Mouse (Mus musculus) liver, embryonic 11.5 days (tissue): ENCODE results near the gene Tns2. TPM values are rescaled to one million over a fixed set of nuclear protein-coding genes. Genes with fewer than 3 reads are reported as not detected.

Experiments
- ATAC-seq: fragments of 200-750 bp; cut with Nextera tagmentation; replicated peaks from 2 replicates; pipeline ENCODE4 v1.8.0; 2017; ENCODE audit warnings: moderate number of reproducible peaks, mild to moderate bottlenecking, moderate TSS enrichment, moderate library complexity; ENCODE audit not compliant: low FRiP score
- DNase-seq: peaks from one replicate; pipeline ENCODE4 v3.0.0-alpha.2; 2017; ENCODE audit warnings: low spot score
- H3K27ac ChIP-seq: fragments of 300-500 bp; sonication (generic); 2 replicates; pipeline ENCODE4 v1.5.1; 2014; ENCODE audit warnings: mild to moderate bottlenecking, low read depth, low read length, control low read depth
- H3K27me3 ChIP-seq: fragments of 300-500 bp; sonication (generic); replicated peaks from 2 replicates; pipeline ENCODE4 v1.6.1; 2014; ENCODE audit warnings: low read length, mixed read lengths; ENCODE audit not compliant: control insufficient read depth, insufficient read depth
- H3K36me3 ChIP-seq: fragments of 300-500 bp; sonication (generic); 2 replicates; pipeline ENCODE4 v1.6.1; 2014; ENCODE audit warnings: mild to moderate bottlenecking, low read length, moderate library complexity, mixed read lengths; ENCODE audit not compliant: control insufficient read depth, insufficient read depth
- H3K4me1 ChIP-seq: fragments of 300-500 bp; sonication (generic); replicated peaks from 2 replicates; pipeline ENCODE4 v1.6.1; 2014; ENCODE audit warnings: low read length, mixed read lengths; ENCODE audit not compliant: control insufficient read depth, insufficient read depth
- H3K4me2 ChIP-seq: fragments of 300-500 bp; sonication (generic); 2 replicates; pipeline ENCODE4 v1.6.1; 2014; ENCODE audit warnings: mild to moderate bottlenecking, control low read depth, moderate library complexity
- H3K4me3 ChIP-seq: fragments of 300-500 bp; sonication (generic); 2 replicates; pipeline ENCODE4 v1.5.1; 2014; ENCODE audit warnings: low read depth, low read length, control low read depth
- H3K9ac ChIP-seq: fragments of 300-500 bp; sonication (generic); 2 replicates; pipeline ENCODE4 v1.6.1; 2014; ENCODE audit warnings: low read depth, low read length, control low read depth
- H3K9me3 ChIP-seq: fragments of 300-500 bp; sonication (generic); 2 replicates; pipeline ENCODE4 v1.6.1; 2016; ENCODE audit warnings: low read length, inconsistent platforms, mixed read lengths; ENCODE audit not compliant: control insufficient read depth
- WGBS: fragments of 180-500 bp; shearing (Covaris S2); extraction: QIAGEN DNeasy Blood & Tissue Kit; methylation state at CpG from one replicate; pipeline ENCODE4 v1.1.7; 2014; 5-methylcytosine and 5-hydroxymethylcytosine counted together
- polyA plus RNA-seq: library from polyadenylated mRNA; unstranded; fragments of >200 nt; fragmentation: Nextera tagmentation; extraction: Ambion mirVana; gene quantifications from 2 replicates; pipeline ENCODE4 v1.2.1, GENCODE M21; 2014

Gene Tns2
- polyA plus RNA-seq, 1 experiment from 2014 or later = 17.8 TPM

- Histone ChIP-seq H3K4me1 (peaks cover 9% of the 10 kb centered on the region; the same call in 1 of the 2 replicates), H3K4me3 (no peak overlapping the region), H3K9ac (no peak overlapping the region), H3K9me3 (no peaks in the 10 kb centered on the region), H3K27ac (no peak overlapping the region), H3K4me2 (no peak overlapping the region), H3K27me3 (no peaks in the 10 kb centered on the region), H3K36me3 (peaks cover 12% of the 10 kb centered on the region; the same call in 1 of the 2 replicates)
- ATAC-seq (no peak), DNase-seq (no peak)
- WGBS = 87% methylated on average over 6 of the region's 6 CpGs
Measured at GRCm38 (mm10) chr15:102112181-102112580, 12.0 kb downstream of the Tns2 start.

- no peaks in the 10 kb centered on the region for H3K27me3 ChIP-seq
- H3K4me2 ChIP-seq = no peak overlapping the region
- H3K9me3 ChIP-seq = no peaks in the 10 kb centered on the region
- H3K4me3 ChIP-seq = no peak overlapping the region
- peaks cover 3% of the 10 kb centered on the region; the same call in 1 of the 2 replicates for H3K4me1 ChIP-seq
- no peak overlapping the region for H3K9ac ChIP-seq
- peaks cover 15% of the 10 kb centered on the region; the same call in 1 of the 2 replicates for H3K36me3 ChIP-seq
- DNase-seq = no peak
- 73% methylated on average over 8 of the region's 8 CpGs for WGBS
- H3K27ac ChIP-seq = no peak overlapping the region
- ATAC-seq = no peak
Measured at GRCm38 (mm10) chr15:102112827-102113226, 12.6 kb downstream of the Tns2 start.

- H3K4me2 ChIP-seq = no peak overlapping the region
- ATAC-seq (no peak), DNase-seq (no peak)
- peaks cover 22% of the 10 kb centered on the region; the same call in 1 of the 2 replicates for H3K36me3 ChIP-seq
- H3K9ac ChIP-seq = no peak overlapping the region
- no peaks in the 10 kb centered on the region for H3K9me3 ChIP-seq
- WGBS = 78% methylated on average over 4 of the region's 4 CpGs
- no peak overlapping the region for H3K27ac ChIP-seq
- no peaks in the 10 kb centered on the region for H3K27me3 ChIP-seq
- H3K4me1 ChIP-seq = peaks cover 3% of the 10 kb centered on the region; the same call in 1 of the 2 replicates
- H3K4me3 ChIP-seq = no peak overlapping the region
Measured at GRCm38 (mm10) chr15:102113674-102114073, 13.5 kb downstream of the Tns2 start.

- Histone ChIP-seq H3K9ac (no peak overlapping the region), H3K9me3 (no peaks in the 10 kb centered on the region), H3K27me3 (no peaks in the 10 kb centered on the region), H3K4me1 (peaks cover 3% of the 10 kb centered on the region; the same call in 1 of the 2 replicates), H3K4me2 (no peak overlapping the region), H3K27ac (no peak overlapping the region), H3K4me3 (no peak overlapping the region), H3K36me3 (peaks cover 29% of the 10 kb centered on the region; the same call in 1 of the 2 replicates)
- DNase-seq = no peak
- no peak for ATAC-seq
- 86% methylated on average over 7 of the region's 7 CpGs for WGBS
Measured at GRCm38 (mm10) chr15:102114651-102115260, 14.5 kb downstream of the Tns2 start.

- no peaks in the 10 kb centered on the region for H3K9me3 ChIP-seq
- no peak overlapping the region for H3K4me3 ChIP-seq
- DNase-seq (no peak), ATAC-seq (0 out of 2 replicates have a peak, but pooled peaks have one; percentile 38)
- H3K27me3 ChIP-seq = no peaks in the 10 kb centered on the region
- H3K4me2 ChIP-seq = no peak overlapping the region
- H3K27ac ChIP-seq = no peak overlapping the region
- peaks cover 3% of the 10 kb centered on the region; the same call in 1 of the 2 replicates for H3K4me1 ChIP-seq
- H3K9ac ChIP-seq = no peak overlapping the region
- WGBS = 68% methylated on average over 9 of the region's 9 CpGs
- peaks cover 27% of the 10 kb centered on the region for H3K36me3 ChIP-seq
Measured at GRCm38 (mm10) chr15:102115731-102116231, 15.6 kb downstream of the Tns2 start.

- Histone ChIP-seq H3K27me3 (no peaks in the 10 kb centered on the region), H3K9ac (no peak overlapping the region), H3K36me3 (peaks cover 28% of the 10 kb centered on the region), H3K4me2 (no peak overlapping the region), H3K4me3 (no peak overlapping the region), H3K9me3 (no peaks in the 10 kb centered on the region), H3K4me1 (peaks cover 3% of the 10 kb centered on the region; the same call in 1 of the 2 replicates), H3K27ac (no peak overlapping the region)
- 83% methylated on average over 11 of the region's 11 CpGs for WGBS
- ATAC-seq (no peak), DNase-seq (no peak)
Measured at GRCm38 (mm10) chr15:102116753-102117415, 16.7 kb downstream of the Tns2 start.

GRCm38 (mm10) chr15:102117461-102118443, 17.5 kb downstream of the Tns2 start:
- Histone ChIP-seq H3K4me1 (peaks cover 3% of the 10 kb centered on the region; the same call in 1 of the 2 replicates), H3K4me3 (no peak overlapping the region), H3K4me2 (no peak overlapping the region), H3K9ac (no peak overlapping the region), H3K27me3 (no peaks in the 10 kb centered on the region), H3K27ac (no peak overlapping the region), H3K9me3 (no peaks in the 10 kb centered on the region), H3K36me3 (peaks cover 28% of the 10 kb centered on the region)
- no peak for DNase-seq
- 86% methylated on average over 19 of the region's 19 CpGs for WGBS
- ATAC-seq = no peak

- H3K4me2 ChIP-seq = no peak overlapping the region
- no peak overlapping the region for H3K9ac ChIP-seq
- no peaks in the 10 kb centered on the region for H3K27me3 ChIP-seq
- H3K36me3 ChIP-seq = peaks cover 26% of the 10 kb centered on the region
- ATAC-seq = no peak
- DNase-seq = no peak
- no peak overlapping the region for H3K4me3 ChIP-seq
- no peaks in the 10 kb centered on the region for H3K9me3 ChIP-seq
- WGBS = 81% methylated on average over 4 of the region's 4 CpGs
- no peak overlapping the region for H3K27ac ChIP-seq
- peaks cover 3% of the 10 kb centered on the region; the same call in 1 of the 2 replicates for H3K4me1 ChIP-seq
Measured at GRCm38 (mm10) chr15:102118591-102118990, 18.4 kb downstream of the Tns2 start.
